Mouse (Mus musculus): ENCODE measurements around the gene Vps11. TPM values are rescaled to one million over a fixed set of nuclear protein-coding genes. Genes with fewer than 3 reads are reported as not detected.
"Not testable (repeated sequence)": the region's sequence is repeated elsewhere in the genome, so short reads cannot be mapped to it uniquely, and the experiment has no call there.

Vps11 gene
- polyA plus RNA-seq, 1 experiment from 2014 or later, result 38.5 TPM

DNA sequence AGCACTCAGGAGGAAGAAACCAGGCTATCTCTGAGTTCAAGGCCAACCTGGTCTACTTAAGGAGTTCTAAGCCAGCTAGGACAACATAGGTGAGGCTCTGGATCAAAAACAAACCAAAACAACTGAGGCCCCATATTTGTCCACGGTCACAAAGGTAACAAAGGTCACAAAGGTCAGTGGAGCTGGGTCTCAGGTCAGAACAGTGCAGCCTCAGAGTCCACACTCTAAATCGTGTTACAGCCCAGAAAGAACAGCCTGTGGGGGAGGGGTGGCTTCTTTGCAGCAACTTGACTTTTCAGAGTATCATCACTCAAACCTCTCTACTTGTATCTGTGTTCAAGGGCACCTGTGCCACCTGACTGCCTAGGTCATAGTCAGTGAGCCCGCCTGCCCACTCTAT, 51.7 kb downstream of the Vps11 start:
- Histone ChIP-seq H3K9ac (replicated peaks; ENCODE audit: low read length) (no peak overlapping the region), H3K9me3 (ENCODE audit: low read length) (no peaks in the 10 kb centered on the region), H3K4me1 (ENCODE audit: insufficient read depth, low read length) (peaks cover 9% of the 10 kb centered on the region), H3K27ac (ENCODE audit: low read length) (no peak overlapping the region), H3K4me3 (ENCODE audit: low read length) (no peak overlapping the region), H3K36me3 (ENCODE audit: insufficient read depth, low read length) (peaks cover 28% of the 10 kb centered on the region), H3K4me2 (replicated peaks; ENCODE audit: low read depth, low read length) (no peak overlapping the region), H3K27me3 (ENCODE audit: insufficient read depth, low read length) (no peaks in the 10 kb centered on the region)
- WGBS, result 64% methylated on average over 3 of the region's 3 CpGs
- no peak for ATAC-seq (ENCODE audit: low FRiP score, low TSS enrichment)

- H3K4me3 ChIP-seq (ENCODE audit: low read length), result no peak overlapping the region
- no peak overlapping the region for H3K4me2 ChIP-seq (replicated peaks; ENCODE audit: low read depth, low read length)
- ATAC-seq (ENCODE audit: low FRiP score, low TSS enrichment), result no peak
- no peak overlapping the region for H3K27ac ChIP-seq (ENCODE audit: low read length)
- no peaks in the 10 kb centered on the region for H3K27me3 ChIP-seq (ENCODE audit: insufficient read depth, low read length)
- H3K4me1 ChIP-seq (ENCODE audit: insufficient read depth, low read length), result peaks cover 19% of the 10 kb centered on the region
- H3K9me3 ChIP-seq (ENCODE audit: low read length), result no peaks in the 10 kb centered on the region
- no peak overlapping the region for H3K9ac ChIP-seq (replicated peaks; ENCODE audit: low read length)
- peaks cover 9% of the 10 kb centered on the region for H3K36me3 ChIP-seq (ENCODE audit: insufficient read depth, low read length)
- 51% methylated on average over 2 of the region's 2 CpGs for WGBS
These were observed 54.2 kb downstream of the Vps11 start for GRCm38 (mm10) chr9:44307248-44307647.

DNA sequence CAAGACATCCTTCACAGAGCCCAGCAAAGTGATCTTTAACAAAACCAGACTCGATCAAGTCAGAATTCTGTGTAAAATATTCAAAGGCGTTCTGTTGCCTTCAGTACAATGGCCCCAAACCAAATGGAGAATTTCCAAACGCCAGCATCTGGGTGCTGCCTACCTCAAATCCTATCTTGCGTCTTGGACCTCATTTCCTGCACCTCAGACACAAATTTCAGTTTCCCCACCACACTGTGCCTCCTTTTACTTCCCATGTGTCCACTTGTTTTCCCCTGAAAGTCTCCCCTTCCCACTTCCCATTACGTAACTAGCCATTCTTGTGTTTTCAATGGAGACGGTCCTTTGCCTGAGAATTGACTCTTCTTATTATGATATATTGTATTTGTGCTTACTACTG, 54.9 kb downstream of the Vps11 start:
- H3K9me3 ChIP-seq (ENCODE audit: low read length), result no peaks in the 10 kb centered on the region
- WGBS, result 85% methylated on average over 6 of the region's 6 CpGs
- no peak overlapping the region for H3K4me3 ChIP-seq (ENCODE audit: low read length)
- H3K36me3 ChIP-seq (ENCODE audit: insufficient read depth, low read length), result peaks cover 16% of the 10 kb centered on the region
- no peak overlapping the region for H3K27ac ChIP-seq (ENCODE audit: low read length)
- no peaks in the 10 kb centered on the region for H3K27me3 ChIP-seq (ENCODE audit: insufficient read depth, low read length)
- H3K4me1 ChIP-seq (ENCODE audit: insufficient read depth, low read length), result peaks cover 19% of the 10 kb centered on the region
- H3K4me2 ChIP-seq (replicated peaks; ENCODE audit: low read depth, low read length), result no peak overlapping the region
- ATAC-seq (ENCODE audit: low FRiP score, low TSS enrichment), result no peak
- H3K9ac ChIP-seq (replicated peaks; ENCODE audit: low read length), result no peak overlapping the region

DNA sequence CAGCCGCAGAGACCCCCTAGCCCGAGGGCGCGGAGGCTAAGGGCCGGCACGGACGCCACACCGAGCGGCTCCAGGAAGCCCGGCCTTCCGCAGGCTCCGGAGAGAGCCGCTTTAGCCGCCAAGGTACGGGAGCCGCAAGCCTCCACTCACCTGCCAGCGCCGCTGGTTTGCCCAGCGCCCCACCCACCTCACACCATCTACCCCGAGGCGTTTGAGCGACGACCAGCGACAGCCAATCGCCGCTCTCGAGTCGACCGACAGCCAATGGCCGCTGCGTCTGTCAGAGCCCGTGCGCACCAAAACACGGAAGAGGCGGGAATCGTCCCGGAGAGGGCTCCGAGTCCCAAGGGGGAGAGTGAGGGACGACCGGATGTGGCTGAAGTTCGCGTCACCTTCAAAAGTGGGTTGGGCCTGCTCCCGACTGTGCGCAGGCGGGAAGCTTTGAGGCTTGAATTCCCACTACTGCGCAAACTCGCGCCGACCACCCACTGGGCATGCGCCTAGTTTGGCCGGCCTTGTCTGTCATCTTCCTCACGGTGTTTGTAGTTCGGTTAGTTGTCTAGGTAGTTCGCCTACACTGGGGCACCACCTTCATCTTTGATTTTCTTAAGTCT, 55.9 kb downstream of the Vps11 start, which contains the start of gene Hinfp:
Hinfp (minus strand) TSS at position 206 of the 614 bp plus-strand sequence.
- no peaks in the 10 kb centered on the region for H3K9me3 ChIP-seq (ENCODE audit: low read length)
- peak within 1 kb of the TSS; percentile 69 for H3K4me3 ChIP-seq (ENCODE audit: low read length)
- H3K4me2 ChIP-seq (replicated peaks; ENCODE audit: low read depth, low read length), result peak within 1 kb of the TSS; percentile 68
- ATAC-seq (ENCODE audit: low FRiP score, low TSS enrichment), result peak; percentile 100
- H3K36me3 ChIP-seq (ENCODE audit: insufficient read depth, low read length), result peaks cover 19% of the 10 kb centered on the region
- H3K9ac ChIP-seq (replicated peaks; ENCODE audit: low read length), result peak within 1 kb of the TSS; percentile 77
- WGBS, result under 1% methylated on average over 54 of the region's 54 CpGs
- H3K4me1 ChIP-seq (ENCODE audit: insufficient read depth, low read length), result peaks cover 10% of the 10 kb centered on the region
- no peaks in the 10 kb centered on the region for H3K27me3 ChIP-seq (ENCODE audit: insufficient read depth, low read length)
- peak within 1 kb of the TSS; percentile 71 for H3K27ac ChIP-seq (ENCODE audit: low read length)

DNA sequence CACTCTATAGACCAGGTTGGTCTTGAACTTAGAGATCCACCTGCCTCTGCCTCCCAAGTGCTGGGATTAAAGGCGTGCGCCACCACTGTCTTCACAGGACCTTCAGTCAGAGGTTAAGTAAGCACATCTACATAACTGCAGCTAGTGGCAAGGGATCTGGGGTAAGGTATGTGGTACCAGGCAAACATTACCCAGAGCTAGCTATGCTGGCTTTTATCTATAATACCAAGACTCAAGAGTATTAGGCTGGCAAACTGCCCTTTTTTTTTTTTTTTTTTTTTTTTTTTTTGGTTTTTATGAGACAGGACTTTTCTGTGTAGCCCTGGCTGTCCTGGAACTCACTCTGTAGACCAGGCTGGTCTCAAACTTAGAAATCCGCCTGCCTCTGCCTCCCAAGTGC, 61.5 kb downstream of the Vps11 start:
- not testable (repeated sequence) for ATAC-seq (ENCODE audit: low FRiP score, low TSS enrichment); H3K27ac ChIP-seq (ENCODE audit: low read length); H3K9me3 ChIP-seq (ENCODE audit: low read length); H3K4me3 ChIP-seq (ENCODE audit: low read length); H3K4me2 ChIP-seq (replicated peaks; ENCODE audit: low read depth, low read length); H3K27me3 ChIP-seq (ENCODE audit: insufficient read depth, low read length); H3K4me1 ChIP-seq (ENCODE audit: insufficient read depth, low read length); H3K9ac ChIP-seq (replicated peaks; ENCODE audit: low read length)
- 90% methylated on average over 3 of the region's 3 CpGs for WGBS
- peaks cover 61% of the 10 kb centered on the region for H3K36me3 ChIP-seq (ENCODE audit: insufficient read depth, low read length)

Small RNA genes within 50 kb of the gene (microRNA-seq; reads per million reads assigned to microRNA genes)
- gene Gm44335, result not detected
- gene Mir7085, result not detected

Other genes with a start within 250 kb of the Vps11 start
- gene Gm49380, start 248.2 kb downstream of the Vps11 start, polyA plus RNA-seq (2015; fragmentation: Nextera tagmentation; extraction: Ambion mirVana), result 0.22 and 0.25 TPM in 2 replicates
- gene Rnf26, start 248.2 kb downstream of the Vps11 start, polyA plus RNA-seq (2015; fragmentation: Nextera tagmentation; extraction: Ambion mirVana), result 75.0 and 87.0 TPM in 2 replicates
- 54.3 and 60.3 TPM in 2 replicates for gene Mcam, start 227.2 kb downstream of the Vps11 start, polyA plus RNA-seq (2015; fragmentation: Nextera tagmentation; extraction: Ambion mirVana)
- 17.6 and 24.0 TPM in 2 replicates for gene Cbl, start 127.6 kb downstream of the Vps11 start, polyA plus RNA-seq (2015; fragmentation: Nextera tagmentation; extraction: Ambion mirVana)
- not detected in 2 replicates for gene Ccdc153, start 121.0 kb downstream of the Vps11 start, polyA plus RNA-seq (2015; fragmentation: Nextera tagmentation; extraction: Ambion mirVana)
- 13.3 and 14.1 TPM in 2 replicates for gene Pdzd3, start 110.2 kb downstream of the Vps11 start, polyA plus RNA-seq (2015; fragmentation: Nextera tagmentation; extraction: Ambion mirVana)
- gene Nlrx1, start 93.1 kb downstream of the Vps11 start, polyA plus RNA-seq (2015; fragmentation: Nextera tagmentation; extraction: Ambion mirVana), result 6.6 and 7.9 TPM in 2 replicates
- gene Abcg4, start 73.1 kb downstream of the Vps11 start, polyA plus RNA-seq (2015; fragmentation: Nextera tagmentation; extraction: Ambion mirVana), result 2.8 TPM in 2 replicates
- 27.2 and 31.1 TPM in 2 replicates for gene Hinfp, start 56.0 kb downstream of the Vps11 start, polyA plus RNA-seq (2015; fragmentation: Nextera tagmentation; extraction: Ambion mirVana)
- 11.6 and 14.3 TPM in 2 replicates for gene C2cd2l, start 41.4 kb downstream of the Vps11 start, polyA plus RNA-seq (2015; fragmentation: Nextera tagmentation; extraction: Ambion mirVana)
- gene Dpagt1, start 35.7 kb downstream of the Vps11 start, polyA plus RNA-seq (2015; fragmentation: Nextera tagmentation; extraction: Ambion mirVana), result 45.4 and 53.9 TPM in 2 replicates
- 353 and 432 TPM in 2 replicates for gene H2afx, start 27.0 kb downstream of the Vps11 start, polyA plus RNA-seq (2015; fragmentation: Nextera tagmentation; extraction: Ambion mirVana)
- gene Hmbs, start 17.4 kb downstream of the Vps11 start, polyA plus RNA-seq (2015; fragmentation: Nextera tagmentation; extraction: Ambion mirVana), result 133 and 137 TPM in 2 replicates
- 48.0 and 51.2 TPM in 2 replicates for gene Hyou1, start 17.8 kb upstream of the Vps11 start, polyA plus RNA-seq (2015; fragmentation: Nextera tagmentation; extraction: Ambion mirVana)
- 67.3 and 74.4 TPM in 2 replicates for gene Slc37a4, start 35.2 kb upstream of the Vps11 start, polyA plus RNA-seq (2015; fragmentation: Nextera tagmentation; extraction: Ambion mirVana)
- gene Rps25, start 45.5 kb upstream of the Vps11 start, polyA plus RNA-seq (2015; fragmentation: Nextera tagmentation; extraction: Ambion mirVana), result 1,444 and 1,489 TPM in 2 replicates
- gene Trappc4, start 45.9 kb upstream of the Vps11 start, polyA plus RNA-seq (2015; fragmentation: Nextera tagmentation; extraction: Ambion mirVana), result 138 TPM in 2 replicates
- 26.0 and 31.6 TPM in 2 replicates for gene Ccdc84, start 56.9 kb upstream of the Vps11 start, polyA plus RNA-seq (2015; fragmentation: Nextera tagmentation; extraction: Ambion mirVana)
- not detected in 2 replicates for gene Foxr1, start 79.5 kb upstream of the Vps11 start, polyA plus RNA-seq (2015; fragmentation: Nextera tagmentation; extraction: Ambion mirVana)
- gene Upk2, start 93.3 kb upstream of the Vps11 start, polyA plus RNA-seq (2015; fragmentation: Nextera tagmentation; extraction: Ambion mirVana), result 3.4 and 7.6 TPM in 2 replicates
- 11.3 and 12.4 TPM in 2 replicates for gene Bcl9l, start 121.2 kb upstream of the Vps11 start, polyA plus RNA-seq (2015; fragmentation: Nextera tagmentation; extraction: Ambion mirVana)
- gene Cxcr5, start 200.2 kb upstream of the Vps11 start, polyA plus RNA-seq (2015; fragmentation: Nextera tagmentation; extraction: Ambion mirVana), result 0.11 TPM in 1 of 2 replicates, not detected in the other
- gene Ddx6, start 243.2 kb upstream of the Vps11 start, polyA plus RNA-seq (2015; fragmentation: Nextera tagmentation; extraction: Ambion mirVana), result 11.2 and 13.9 TPM in 2 replicates